Mouse (Mus musculus) ES-Bruce4 (cell line): ENCODE data around the gene Gm10203.

ENCODE experiments used
- CTCF ChIP-seq: IDR thresholded peaks from one replicate; pipeline ENCODE4 v1.8.1; 2011; ENCODE audit warnings: low read depth, low read length
- EP300 ChIP-seq: IDR thresholded peaks from 2 replicates; pipeline ENCODE4 v1.6.1; 2011; ENCODE audit warnings: low read depth, low read length; ENCODE audit not compliant: insufficient read depth

- no peak for TF ChIP-seq CTCF
- TF ChIP-seq EP300: no peak
Observed at GRCm38 (mm10) chr6:149153473-149154115, 23.6 kb downstream of the Gm10203 start.
